Mouse (Mus musculus): ENCODE results near the gene Cngb1. TPM values are rescaled to one million over a fixed set of nuclear protein-coding genes. Genes with fewer than 3 reads are reported as not detected.

Gene Cngb1
- polyA plus RNA-seq (2014; fragmentation: Nextera tagmentation; extraction: Ambion mirVana): 0.52 and 0.58 TPM in 2 replicates

GRCm38 (mm10) chr8:95306431-95306830 lies at the start of gene Cngb1:
Gene Cngb1 (minus strand): TSS chr8:95306585.
- no peak for ATAC-seq
- H3K27ac ChIP-seq (ENCODE audit: low read depth, low read length): no peak within 1 kb of the TSS
- peaks cover 4% of the 10 kb centered on the region; the same call in 1 of the 2 replicates for H3K4me1 ChIP-seq (ENCODE audit: control insufficient read depth, insufficient read depth, low read length)
- no peak for DNase-seq (ENCODE audit: low spot score)
- no peaks in the 10 kb centered on the region for H3K36me3 ChIP-seq (ENCODE audit: control insufficient read depth, insufficient read depth, low read length)
- no peaks in the 10 kb centered on the region for H3K27me3 ChIP-seq (replicated peaks; ENCODE audit: control insufficient read depth, insufficient read depth, low read length)
- 51% methylated on average over 6 of the region's 6 CpGs for WGBS
- no peak within 1 kb of the TSS for H3K4me2 ChIP-seq (ENCODE audit: low read length)
- no peak within 1 kb of the TSS for H3K4me3 ChIP-seq (ENCODE audit: low read depth, low read length)
- H3K9me3 ChIP-seq (replicated peaks; ENCODE audit: control insufficient read depth, low read length): no peaks in the 10 kb centered on the region
- no peak within 1 kb of the TSS for H3K9ac ChIP-seq (ENCODE audit: low read length)

GRCm38 (mm10) chr8:95354606-95355005 lies 48.2 kb upstream of the Cngb1 start:
- H3K9ac ChIP-seq (ENCODE audit: low read length): no peak overlapping the region
- H3K27me3 ChIP-seq (replicated peaks; ENCODE audit: control insufficient read depth, insufficient read depth, low read length): no peaks in the 10 kb centered on the region
- DNase-seq (ENCODE audit: low spot score): no peak
- no peak overlapping the region for H3K4me2 ChIP-seq (ENCODE audit: low read length)
- H3K27ac ChIP-seq (ENCODE audit: low read depth, low read length): no peak overlapping the region
- WGBS: 86% methylated on average over 2 of the region's 2 CpGs
- peaks cover 20% of the 10 kb centered on the region for H3K4me1 ChIP-seq (ENCODE audit: control insufficient read depth, insufficient read depth, low read length)
- no peaks in the 10 kb centered on the region for H3K36me3 ChIP-seq (ENCODE audit: control insufficient read depth, insufficient read depth, low read length)
- H3K4me3 ChIP-seq (ENCODE audit: low read depth, low read length): no peak overlapping the region
- ATAC-seq: no peak
- no peaks in the 10 kb centered on the region for H3K9me3 ChIP-seq (replicated peaks; ENCODE audit: control insufficient read depth, low read length)

- peaks cover 26% of the 10 kb centered on the region for H3K4me1 ChIP-seq (ENCODE audit: control insufficient read depth, insufficient read depth, low read length)
- peak; percentile 76 for DNase-seq (ENCODE audit: low spot score)
- ATAC-seq: peak; percentile 46
Observed at GRCm38 (mm10) chr8:95352871-95353866, 46.8 kb upstream of the Cngb1 start.

GRCm38 (mm10) chr8:95352151-95352870 lies 45.9 kb upstream of the Cngb1 start, which contains the start of gene Mmp15:
Gene Mmp15 (plus strand): TSS chr8:95352268.
- under 1% methylated on average over 61 of the region's 80 CpGs for WGBS
- Histone ChIP-seq H3K27me3 (replicated peaks; ENCODE audit: control insufficient read depth, insufficient read depth, low read length) (no peaks in the 10 kb centered on the region), H3K4me3 (ENCODE audit: low read depth, low read length) (peak within 1 kb of the TSS; percentile 84), H3K9ac (ENCODE audit: low read length) (peak within 1 kb of the TSS; percentile 89), H3K4me2 (ENCODE audit: low read length) (peak within 1 kb of the TSS; percentile 93), H3K4me1 (ENCODE audit: control insufficient read depth, insufficient read depth, low read length) (peaks cover 26% of the 10 kb centered on the region), H3K36me3 (ENCODE audit: control insufficient read depth, insufficient read depth, low read length) (no peaks in the 10 kb centered on the region), H3K27ac (ENCODE audit: low read depth, low read length) (peak within 1 kb of the TSS; percentile 84), H3K9me3 (replicated peaks; ENCODE audit: control insufficient read depth, low read length) (no peaks in the 10 kb centered on the region)
- DNase-seq (ENCODE audit: low spot score) (peak; percentile 84), ATAC-seq (peak; percentile 73)

More at GRCm38 (mm10) chr8:95352871-95353866, 46.8 kb upstream of the Cngb1 start:
- 2% methylated on average over 62 of the region's 62 CpGs for WGBS
- Histone ChIP-seq H3K27me3 (replicated peaks; ENCODE audit: control insufficient read depth, insufficient read depth, low read length) (no peaks in the 10 kb centered on the region), H3K27ac (ENCODE audit: low read depth, low read length) (peak overlapping the region; percentile 84), H3K36me3 (ENCODE audit: control insufficient read depth, insufficient read depth, low read length) (no peaks in the 10 kb centered on the region), H3K4me3 (ENCODE audit: low read depth, low read length) (peak overlapping the region; percentile 84), H3K9me3 (replicated peaks; ENCODE audit: control insufficient read depth, low read length) (no peaks in the 10 kb centered on the region), H3K9ac (ENCODE audit: low read length) (peak overlapping the region; percentile 89), H3K4me2 (ENCODE audit: low read length) (peak overlapping the region; percentile 93)

- Histone ChIP-seq H3K27me3 (replicated peaks; ENCODE audit: control insufficient read depth, insufficient read depth, low read length) (no peaks in the 10 kb centered on the region), H3K9me3 (replicated peaks; ENCODE audit: control insufficient read depth, low read length) (no peaks in the 10 kb centered on the region), H3K36me3 (ENCODE audit: control insufficient read depth, insufficient read depth, low read length) (no peaks in the 10 kb centered on the region), H3K4me2 (ENCODE audit: low read length) (peak overlapping the region; percentile 93), H3K4me3 (ENCODE audit: low read depth, low read length) (peak overlapping the region; percentile 84), H3K27ac (ENCODE audit: low read depth, low read length) (no peak overlapping the region), H3K9ac (ENCODE audit: low read length) (peak overlapping the region; percentile 89; the same call in 1 of the 2 replicates), H3K4me1 (ENCODE audit: control insufficient read depth, insufficient read depth, low read length) (peaks cover 26% of the 10 kb centered on the region)
- DNase-seq (ENCODE audit: low spot score): peak; percentile 77
- 7% methylated on average over 15 of the region's 15 CpGs for WGBS
- peak; percentile 24; the same call in 1 of the 2 replicates for ATAC-seq
Observed at GRCm38 (mm10) chr8:95351461-95351860, 45.1 kb upstream of the Cngb1 start.

GRCm38 (mm10) chr8:95348811-95349630 lies 42.6 kb upstream of the Cngb1 start:
- H3K36me3 ChIP-seq (ENCODE audit: control insufficient read depth, insufficient read depth, low read length): peaks cover 14% of the 10 kb centered on the region
- H3K9me3 ChIP-seq (replicated peaks; ENCODE audit: control insufficient read depth, low read length): no peaks in the 10 kb centered on the region
- H3K9ac ChIP-seq (ENCODE audit: low read length): no peak overlapping the region
- H3K27me3 ChIP-seq (replicated peaks; ENCODE audit: control insufficient read depth, insufficient read depth, low read length): no peaks in the 10 kb centered on the region
- DNase-seq (ENCODE audit: low spot score): peak; percentile 90
- H3K4me1 ChIP-seq (ENCODE audit: control insufficient read depth, insufficient read depth, low read length): peaks cover 22% of the 10 kb centered on the region
- ATAC-seq: peak; percentile 29; the same call in 1 of the 2 replicates
- H3K4me2 ChIP-seq (ENCODE audit: low read length): peak overlapping the region; percentile 14; the same call in 1 of the 2 replicates
- 39% methylated on average over 19 of the region's 19 CpGs for WGBS
- H3K4me3 ChIP-seq (ENCODE audit: low read depth, low read length): no peak overlapping the region
- H3K27ac ChIP-seq (ENCODE audit: low read depth, low read length): no peak overlapping the region

- Histone ChIP-seq H3K4me1 (ENCODE audit: control insufficient read depth, insufficient read depth, low read length) (peaks cover 16% of the 10 kb centered on the region), H3K4me3 (ENCODE audit: low read depth, low read length) (no peak overlapping the region), H3K9ac (ENCODE audit: low read length) (no peak overlapping the region), H3K9me3 (replicated peaks; ENCODE audit: control insufficient read depth, low read length) (no peaks in the 10 kb centered on the region), H3K27ac (ENCODE audit: low read depth, low read length) (no peak overlapping the region), H3K36me3 (ENCODE audit: control insufficient read depth, insufficient read depth, low read length) (peaks cover 21% of the 10 kb centered on the region), H3K27me3 (replicated peaks; ENCODE audit: control insufficient read depth, insufficient read depth, low read length) (no peaks in the 10 kb centered on the region), H3K4me2 (ENCODE audit: low read length) (no peak overlapping the region)
- WGBS: 90% methylated on average over 2 of the region's 2 CpGs
- ATAC-seq (no peak), DNase-seq (ENCODE audit: low spot score) (no peak)
Observed at GRCm38 (mm10) chr8:95348356-95348755, 42.0 kb upstream of the Cngb1 start.

All from forebrain, embryonic 14.5 days (tissue).